Mouse (Mus musculus) testis, adult 2 months (tissue): Measurements from ENCODE around the gene Sash1. TPM values are rescaled to one million over a fixed set of nuclear protein-coding genes. Genes with fewer than 3 reads are reported as not detected.

Source experiments
- H3K27ac ChIP-seq: fragments of 200-500 bp; 2 replicates; pipeline ENCODE4 v1.5.1; 2012; ENCODE audit warnings: low read depth, low read length; ENCODE audit not compliant: control insufficient read depth, insufficient read depth
- H3K27me3 ChIP-seq: fragments of 200-500 bp; 2 replicates; pipeline ENCODE4 v1.6.1; 2012; ENCODE audit warnings: mild to moderate bottlenecking, low read length, moderate library complexity; ENCODE audit not compliant: control insufficient read depth, insufficient read depth
- H3K36me3 ChIP-seq: fragments of 200-500 bp; 2 replicates; pipeline ENCODE4 v1.6.1; 2012; ENCODE audit warnings: mild to moderate bottlenecking, low read length; ENCODE audit not compliant: control insufficient read depth, insufficient read depth
- H3K4me1 ChIP-seq: fragments of 200-500 bp; 2 replicates; pipeline ENCODE4 v1.6.1; 2012; ENCODE audit warnings: low read length; ENCODE audit not compliant: control insufficient read depth, insufficient read depth
- H3K4me3 ChIP-seq: fragments of 200-500 bp; 2 replicates; pipeline ENCODE4 v1.5.1; 2012; ENCODE audit warnings: low read depth, mild to moderate bottlenecking, low read length, moderate library complexity, mixed read lengths; ENCODE audit not compliant: control insufficient read depth
- CTCF ChIP-seq: fragments of 200-500 bp; IDR thresholded peaks from 2 replicates; pipeline ENCODE4 v1.5.1; 2012; ENCODE audit warnings: low read depth, mild to moderate bottlenecking, inconsistent platforms, low read length, moderate library complexity; ENCODE audit not compliant: control insufficient read depth, insufficient read depth, insufficient replicate concordance
- POLR2A ChIP-seq: fragments of 200-500 bp; IDR thresholded peaks from 2 replicates; pipeline ENCODE4 v1.6.1; 2012; ENCODE audit warnings: low read depth, mild to moderate bottlenecking, inconsistent platforms, low read length, moderate library complexity; ENCODE audit not compliant: control insufficient read depth
- polyA plus RNA-seq: library from polyadenylated mRNA; depleted of rRNA; stranded (reverse); fragments of >200 nt; gene quantifications from 2 replicates; pipeline ENCODE4 v1.2.3, GENCODE M21; 2012

Sash1 gene
- polyA plus RNA-seq, 1 experiment, result 2.7 TPM

DNA sequence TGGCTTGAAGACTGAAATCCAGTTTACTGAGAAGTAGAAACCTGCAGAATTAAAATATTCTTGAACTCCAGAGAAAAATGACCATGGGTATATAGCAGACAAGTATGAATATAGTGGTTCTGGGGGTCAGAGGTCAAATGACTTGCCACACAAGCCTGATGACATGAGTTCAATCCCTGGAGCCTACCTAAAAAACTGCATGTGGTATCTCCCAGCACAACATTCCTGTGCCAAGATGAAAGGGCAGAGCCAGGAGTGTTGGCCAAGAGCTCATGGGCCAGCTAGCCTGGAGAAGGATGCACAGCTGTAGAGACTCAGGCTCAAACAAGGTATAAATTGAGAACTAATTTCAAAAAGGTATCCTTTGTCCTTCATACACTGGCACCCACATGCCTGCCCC lies 42.4 kb upstream of the Sash1 start:
- no peak overlapping the region for H3K4me3 ChIP-seq
- TF ChIP-seq POLR2A (no peak), CTCF (no peak)
- no peak overlapping the region for H3K27ac ChIP-seq
- no peaks in the 10 kb centered on the region for H3K36me3 ChIP-seq
- H3K27me3 ChIP-seq, result no peaks in the 10 kb centered on the region
- no peaks in the 10 kb centered on the region for H3K4me1 ChIP-seq

DNA sequence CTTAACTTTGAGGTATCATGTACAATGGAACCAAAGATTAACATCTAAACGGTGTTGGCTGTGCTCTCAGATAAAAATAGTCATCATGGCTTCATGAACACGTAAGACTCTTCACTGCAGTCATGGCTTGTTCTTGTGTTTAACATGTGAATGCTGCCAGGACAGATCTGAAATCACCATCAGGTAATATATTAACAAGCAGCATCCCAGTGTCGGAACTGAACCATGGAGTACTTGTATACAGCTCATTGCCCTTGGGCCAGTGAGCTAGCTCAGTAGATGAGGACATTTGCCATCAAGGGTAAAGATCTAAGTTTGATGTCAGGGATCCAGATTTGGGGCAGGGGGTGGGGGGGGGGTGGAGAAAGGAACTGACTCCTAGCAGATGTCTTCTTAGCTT lies 41.0 kb upstream of the Sash1 start:
- H3K27me3 ChIP-seq, result no peaks in the 10 kb centered on the region
- no peak for TF ChIP-seq CTCF
- no peaks in the 10 kb centered on the region for H3K4me1 ChIP-seq
- H3K27ac ChIP-seq, result no peak overlapping the region
- H3K36me3 ChIP-seq, result no peaks in the 10 kb centered on the region
- H3K4me3 ChIP-seq, result no peak overlapping the region

DNA sequence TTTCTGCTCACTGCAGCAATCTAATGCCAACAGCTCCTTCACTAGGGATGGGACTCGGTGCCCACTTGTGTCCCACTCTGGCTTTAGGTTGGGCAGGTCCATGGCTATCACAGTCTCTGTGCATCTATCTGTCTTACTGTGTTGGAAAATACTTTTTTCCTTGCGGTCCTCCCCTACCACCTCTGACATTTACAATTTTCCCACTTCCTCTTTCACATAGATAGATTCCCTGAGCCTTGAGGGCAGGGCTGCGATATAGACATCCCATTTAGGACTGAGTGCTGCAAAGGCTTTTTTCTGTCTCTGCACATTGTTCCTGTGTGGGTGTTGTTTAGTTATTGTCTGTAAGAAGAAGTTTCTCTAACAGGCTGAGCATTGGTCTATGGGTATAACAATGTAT lies 40.4 kb upstream of the Sash1 start:
- TF ChIP-seq POLR2A, result no peak
- H3K27ac ChIP-seq, result no peak overlapping the region
- no peaks in the 10 kb centered on the region for H3K4me1 ChIP-seq

DNA sequence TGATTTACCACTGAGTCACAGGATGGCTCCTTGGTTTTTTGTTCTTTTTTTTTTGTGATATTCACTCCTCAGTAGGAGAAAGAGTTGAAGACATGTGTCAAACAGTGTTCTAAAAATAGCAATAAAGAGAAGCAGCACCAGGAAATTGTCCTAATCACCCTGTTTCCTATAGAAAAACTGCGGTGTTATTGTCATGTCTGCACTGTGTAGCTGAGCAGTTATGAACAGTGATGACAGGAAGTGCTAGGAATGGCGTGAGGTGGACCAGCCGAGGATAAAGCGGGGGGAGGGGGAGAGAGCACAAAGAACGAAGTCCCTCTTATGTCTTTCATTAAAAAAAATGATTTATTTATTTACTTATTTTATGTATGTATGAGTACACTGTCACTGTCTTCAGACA lies 39.4 kb upstream of the Sash1 start:
- TF ChIP-seq POLR2A (no peak), CTCF (no peak)
- H3K27me3 ChIP-seq, result no peaks in the 10 kb centered on the region
- no peaks in the 10 kb centered on the region for H3K36me3 ChIP-seq
- no peaks in the 10 kb centered on the region for H3K4me1 ChIP-seq
- H3K4me3 ChIP-seq, result no peak overlapping the region
- no peak overlapping the region for H3K27ac ChIP-seq

More for the DNA sequence above, 40.4 kb upstream of the Sash1 start:
- no peak overlapping the region for H3K4me3 ChIP-seq
- H3K36me3 ChIP-seq, result no peaks in the 10 kb centered on the region
- H3K27me3 ChIP-seq, result no peaks in the 10 kb centered on the region

DNA sequence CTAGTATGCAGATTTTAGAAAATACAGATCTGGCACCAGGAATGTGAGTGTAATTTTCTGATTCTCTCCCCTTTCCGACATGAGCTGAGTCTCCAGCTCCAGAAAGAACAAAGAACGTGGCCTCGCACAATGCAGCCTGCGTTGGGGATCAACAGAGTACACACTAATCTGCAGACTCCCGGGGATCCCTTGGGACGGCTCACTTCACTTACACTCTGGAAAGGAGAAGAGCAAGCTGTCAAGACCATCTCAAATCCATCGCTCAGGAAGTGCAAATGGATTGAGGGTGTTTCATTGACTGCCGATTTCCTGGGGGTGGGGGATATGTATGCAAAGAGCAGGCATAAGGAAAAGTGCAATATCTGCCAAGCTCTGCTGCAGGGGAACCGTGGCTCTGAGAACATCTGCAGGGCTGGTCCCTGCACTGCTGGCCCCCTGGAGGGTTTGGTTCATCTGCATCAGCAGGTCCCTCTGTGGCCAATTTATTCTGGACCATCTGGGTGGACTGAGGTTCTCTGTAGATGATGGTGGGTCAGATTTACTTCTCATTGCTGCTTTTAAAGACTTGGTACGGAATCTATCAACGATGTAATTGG lies 35.3 kb upstream of the Sash1 start:
- no peak for TF ChIP-seq CTCF
- no peak for TF ChIP-seq POLR2A
- Histone ChIP-seq H3K4me3 (no peak overlapping the region), H3K36me3 (no peaks in the 10 kb centered on the region), H3K4me1 (no peaks in the 10 kb centered on the region), H3K27ac (no peak overlapping the region), H3K27me3 (no peaks in the 10 kb centered on the region)

DNA sequence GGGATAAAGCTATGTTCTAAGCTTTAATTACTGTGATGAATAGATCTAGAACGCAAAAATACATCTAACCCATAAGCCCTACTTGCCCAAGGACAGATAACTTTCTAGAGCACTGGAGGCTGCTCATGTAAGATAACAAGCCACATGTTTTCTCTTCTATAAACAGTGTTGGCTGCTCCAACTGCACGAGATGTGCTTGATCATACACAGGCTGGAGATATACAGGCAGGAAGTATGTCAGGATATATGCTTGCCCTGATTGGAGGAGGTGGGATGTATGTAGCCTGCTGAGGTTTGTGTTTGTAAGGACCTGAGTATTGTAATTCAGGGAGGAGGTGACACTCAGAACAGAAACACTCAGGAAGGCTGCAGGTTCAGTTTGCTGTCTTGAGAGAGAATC lies 31.9 kb upstream of the Sash1 start:
- H3K36me3 ChIP-seq, result no peaks in the 10 kb centered on the region
- TF ChIP-seq POLR2A (no peak), CTCF (no peak)
- no peak overlapping the region for H3K4me3 ChIP-seq
- no peaks in the 10 kb centered on the region for H3K27me3 ChIP-seq
- no peaks in the 10 kb centered on the region for H3K4me1 ChIP-seq
- peak overlapping the region; percentile 3; the same call in 1 of the 2 replicates for H3K27ac ChIP-seq

DNA sequence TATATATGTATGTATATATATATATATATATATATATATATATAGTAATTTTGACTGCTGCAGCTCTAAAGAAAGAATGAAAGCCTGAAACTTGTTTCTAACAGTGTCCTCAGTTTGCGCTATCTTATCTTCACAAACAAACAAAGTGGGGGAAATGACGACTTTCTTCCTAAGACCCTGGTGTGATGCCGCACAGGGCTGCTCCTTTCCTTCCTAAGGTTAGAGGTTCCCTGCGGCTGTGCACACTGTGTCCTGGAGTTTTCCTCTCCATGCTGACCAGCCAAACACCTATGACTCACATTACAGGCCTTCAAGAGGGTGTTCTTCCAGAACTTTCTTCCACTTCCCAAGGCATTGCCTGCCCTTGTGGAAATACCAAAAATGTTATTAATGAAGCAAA lies 31.5 kb upstream of the Sash1 start:
- no peak for TF ChIP-seq CTCF
- no peak for TF ChIP-seq POLR2A
- Histone ChIP-seq H3K36me3 (no peaks in the 10 kb centered on the region), H3K4me3 (no peak overlapping the region), H3K4me1 (no peaks in the 10 kb centered on the region), H3K27me3 (no peaks in the 10 kb centered on the region), H3K27ac (no peak overlapping the region)

DNA sequence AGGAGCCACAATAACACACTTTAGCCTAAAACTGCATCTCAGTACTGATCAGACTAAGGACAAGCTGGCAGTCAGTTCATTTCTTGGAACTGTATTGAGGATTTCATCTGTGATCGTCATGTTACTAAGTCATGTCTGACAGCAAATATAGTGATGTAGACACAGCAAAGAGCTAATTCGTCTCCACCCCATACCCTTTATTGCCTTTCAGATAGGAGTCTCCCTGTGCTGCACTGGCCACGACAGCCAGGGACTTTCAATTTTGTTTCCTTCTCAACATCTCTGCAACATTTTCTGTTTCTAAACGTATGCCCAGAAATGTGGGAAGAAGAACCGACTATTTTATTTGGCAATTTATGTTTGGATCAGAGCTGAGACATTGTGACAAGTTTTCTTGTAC lies 29.9 kb upstream of the Sash1 start:
- Histone ChIP-seq H3K4me3 (no peak overlapping the region), H3K36me3 (no peaks in the 10 kb centered on the region), H3K27me3 (no peaks in the 10 kb centered on the region), H3K27ac (no peak overlapping the region), H3K4me1 (no peaks in the 10 kb centered on the region)
- TF ChIP-seq POLR2A, result no peak
- no peak for TF ChIP-seq CTCF
